Mouse (Mus musculus) c-Kit-positive CD71-positive TER-119-negative erythroid progenitor cells, embryonic 14.5 days (primary cell): ENCODE results near the gene Adora2b.
A peak's percentile ranks its signal among the peaks of the same experiment; 100 is the strongest.
"Not testable (repeated sequence)": the region's sequence is repeated elsewhere in the genome, so short reads cannot be mapped to it uniquely, and the experiment has no call there.

Experiments used
- DNase-seq: peaks from one replicate; pipeline ENCODE4 v3.0.0-alpha.2; 2013; ENCODE audit warnings: low read depth

The Adora2b gene

DNA sequence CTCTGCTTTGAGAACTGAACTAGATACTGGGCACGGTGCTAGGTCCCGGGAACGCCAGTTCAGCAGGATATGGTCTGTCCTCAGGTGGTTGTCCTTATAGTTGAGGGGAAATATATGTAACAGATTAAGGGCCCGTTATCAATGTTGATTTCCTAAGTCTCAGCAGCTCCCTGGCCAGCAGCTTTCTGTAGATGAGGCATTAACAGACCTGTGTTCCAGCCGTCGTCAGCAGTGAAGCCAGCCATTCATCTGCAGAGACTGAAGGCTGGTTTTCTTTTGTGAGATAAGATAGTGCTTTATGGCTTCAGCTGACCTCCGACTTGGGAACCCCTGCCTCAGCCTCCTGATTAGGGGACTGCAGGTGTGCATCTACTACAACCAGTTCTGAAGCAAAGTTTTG lies 15.2 kb downstream of the Adora2b start:
- no peak for DNase-seq

DNA sequence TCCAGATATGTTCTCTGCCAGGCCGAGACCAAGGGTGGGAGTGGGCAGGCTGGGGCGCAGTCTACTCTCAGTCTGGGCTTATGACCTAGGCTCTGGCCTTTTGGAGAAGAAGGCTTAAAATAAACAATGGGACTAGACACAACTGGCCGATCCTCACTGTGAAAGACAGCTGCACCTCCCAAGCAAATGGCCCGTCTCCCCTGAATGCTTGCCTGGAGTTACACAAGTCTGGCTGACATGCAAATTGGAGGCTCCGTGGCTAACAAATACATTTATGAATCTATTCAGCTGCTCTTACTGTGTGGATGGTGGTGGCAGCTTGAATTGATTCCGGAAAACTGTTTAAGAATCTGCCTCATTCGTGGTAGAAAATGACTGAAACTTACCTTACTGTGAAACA lies 16.9 kb downstream of the Adora2b start:
- DNase-seq: no peak

DNA sequence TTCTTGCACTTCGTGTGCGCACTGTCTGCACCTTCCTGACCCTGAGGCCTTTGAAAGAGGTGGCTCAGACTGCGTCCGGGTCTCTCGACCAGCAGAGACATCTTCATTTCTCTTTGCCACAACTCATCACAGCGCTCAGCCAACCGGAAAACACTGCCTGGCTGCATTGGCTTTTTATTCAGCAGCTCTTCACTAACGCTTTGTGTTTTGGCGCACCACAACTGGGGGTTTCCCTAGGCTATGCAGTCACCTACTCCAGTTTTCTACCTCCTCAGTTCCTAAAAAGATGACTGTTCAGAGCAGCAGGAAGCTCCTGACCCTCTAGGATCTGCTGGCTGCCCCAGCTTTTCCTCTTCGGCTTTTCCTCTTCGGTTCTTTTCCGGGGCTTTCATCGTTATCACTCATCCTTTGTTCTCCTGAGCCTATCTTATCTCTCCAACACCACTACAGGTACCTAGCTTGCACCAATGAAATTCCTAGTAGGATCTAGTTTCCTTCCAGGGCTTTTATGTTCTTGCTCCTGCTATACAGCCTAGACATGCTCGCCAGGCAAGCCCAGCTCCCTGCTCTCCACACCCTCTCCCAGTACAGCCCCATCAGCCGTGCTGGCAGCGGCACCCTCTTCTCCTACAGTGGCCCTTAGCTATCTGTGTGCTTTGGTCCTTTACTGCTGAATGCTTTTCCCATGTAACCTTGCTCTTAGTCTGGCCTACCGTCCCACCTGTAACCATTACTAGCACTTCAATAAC lies 17.9 kb downstream of the Adora2b start:
- no peak for DNase-seq

DNA sequence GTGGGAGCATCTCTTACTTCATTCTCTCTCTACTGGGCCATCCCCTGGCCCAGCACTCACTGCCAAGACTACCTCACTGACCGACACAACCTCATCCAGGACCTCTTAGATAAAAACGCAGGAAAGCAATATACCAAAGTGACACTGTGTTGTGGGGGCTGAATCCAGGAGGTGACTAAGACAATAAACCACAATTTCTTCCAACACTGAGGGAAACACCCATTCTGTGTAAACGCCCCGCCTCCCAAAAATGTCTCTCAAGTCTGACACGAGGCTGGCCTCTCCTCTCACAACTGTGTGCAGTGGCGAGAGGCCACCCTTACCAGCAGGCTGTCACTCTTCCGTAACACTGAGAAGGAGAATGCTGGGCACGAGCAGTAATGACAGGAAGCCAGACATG lies 19.6 kb downstream of the Adora2b start:
- DNase-seq: no peak

DNA sequence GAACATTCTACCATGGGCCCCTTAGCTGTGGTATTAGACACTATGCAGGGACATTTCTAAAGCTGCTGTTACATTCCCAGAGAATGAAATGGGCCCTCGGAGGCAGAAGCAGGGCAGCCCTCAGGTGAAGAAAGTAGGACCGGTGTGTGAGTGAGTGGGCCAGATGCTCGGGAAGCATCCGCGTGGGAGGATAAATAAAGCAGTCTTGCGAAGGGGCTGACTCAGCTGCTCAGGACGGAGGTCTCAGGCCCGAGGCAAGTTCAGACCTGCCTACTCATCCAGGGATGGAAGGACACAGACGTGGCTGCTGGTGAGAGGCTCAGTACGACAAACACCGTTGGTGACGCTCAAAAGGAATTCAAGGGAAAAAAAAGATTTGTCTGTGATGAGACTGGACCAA lies 20.3 kb downstream of the Adora2b start:
- DNase-seq: no peak

DNA sequence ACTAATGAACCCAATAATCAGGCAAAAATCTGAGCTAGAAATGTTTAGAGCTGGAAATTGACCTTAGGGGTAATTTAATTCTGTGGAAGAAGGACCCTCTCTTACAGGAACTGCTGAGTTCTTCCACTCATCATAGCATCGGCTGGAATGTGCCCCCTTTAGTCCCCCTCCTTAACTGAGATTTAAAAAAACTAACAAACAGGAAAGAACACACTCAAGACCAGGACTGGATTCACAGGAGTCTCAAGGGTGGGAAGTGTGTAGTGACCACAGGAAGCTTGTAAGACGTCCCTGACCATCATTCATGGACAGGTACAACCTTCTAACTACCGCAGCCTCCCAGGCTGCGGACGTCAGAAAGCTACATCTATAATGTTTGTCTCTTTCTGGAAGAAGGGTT lies 22.1 kb downstream of the Adora2b start:
- DNase-seq: no peak

DNA sequence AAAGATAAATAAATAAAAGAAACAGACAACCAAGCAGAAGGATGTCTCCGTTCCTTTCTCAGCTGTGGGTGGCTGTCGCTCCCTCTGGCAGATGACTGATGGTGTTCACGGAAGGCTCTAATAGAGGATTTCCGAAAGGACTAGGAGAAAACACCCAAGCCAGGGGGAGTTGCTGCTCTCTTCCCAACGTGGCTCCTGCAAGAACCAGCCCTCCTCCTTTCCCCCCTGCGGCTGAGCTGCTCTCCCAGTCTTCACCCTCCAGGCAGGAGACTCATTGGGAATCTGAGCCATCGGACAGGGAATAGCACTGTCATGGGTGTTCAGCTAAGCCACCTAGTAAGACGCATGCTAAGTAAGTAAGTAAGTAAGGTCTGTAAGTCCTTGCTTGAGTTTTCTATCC lies 28.3 kb downstream of the Adora2b start:
- DNase-seq: no peak

DNA sequence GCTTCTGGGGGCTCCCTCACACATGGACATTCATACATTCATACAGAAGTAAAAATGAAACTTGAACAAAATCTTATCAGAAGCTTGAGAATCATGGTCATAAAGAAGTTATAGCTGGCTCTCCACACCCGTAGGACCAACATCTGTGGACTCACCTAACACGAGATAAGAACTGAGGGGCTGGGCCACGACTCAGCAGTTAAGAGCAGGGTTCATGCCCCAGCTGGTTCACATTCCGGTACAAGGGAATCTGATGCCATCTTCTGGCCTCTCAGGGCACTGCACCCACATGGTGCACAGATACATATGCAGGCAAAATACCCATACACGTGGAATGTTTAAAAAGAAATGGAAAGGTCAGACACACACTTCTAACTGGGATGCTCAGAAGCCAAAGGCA lies 29.2 kb downstream of the Adora2b start:
- peak; percentile 87 for DNase-seq

DNA sequence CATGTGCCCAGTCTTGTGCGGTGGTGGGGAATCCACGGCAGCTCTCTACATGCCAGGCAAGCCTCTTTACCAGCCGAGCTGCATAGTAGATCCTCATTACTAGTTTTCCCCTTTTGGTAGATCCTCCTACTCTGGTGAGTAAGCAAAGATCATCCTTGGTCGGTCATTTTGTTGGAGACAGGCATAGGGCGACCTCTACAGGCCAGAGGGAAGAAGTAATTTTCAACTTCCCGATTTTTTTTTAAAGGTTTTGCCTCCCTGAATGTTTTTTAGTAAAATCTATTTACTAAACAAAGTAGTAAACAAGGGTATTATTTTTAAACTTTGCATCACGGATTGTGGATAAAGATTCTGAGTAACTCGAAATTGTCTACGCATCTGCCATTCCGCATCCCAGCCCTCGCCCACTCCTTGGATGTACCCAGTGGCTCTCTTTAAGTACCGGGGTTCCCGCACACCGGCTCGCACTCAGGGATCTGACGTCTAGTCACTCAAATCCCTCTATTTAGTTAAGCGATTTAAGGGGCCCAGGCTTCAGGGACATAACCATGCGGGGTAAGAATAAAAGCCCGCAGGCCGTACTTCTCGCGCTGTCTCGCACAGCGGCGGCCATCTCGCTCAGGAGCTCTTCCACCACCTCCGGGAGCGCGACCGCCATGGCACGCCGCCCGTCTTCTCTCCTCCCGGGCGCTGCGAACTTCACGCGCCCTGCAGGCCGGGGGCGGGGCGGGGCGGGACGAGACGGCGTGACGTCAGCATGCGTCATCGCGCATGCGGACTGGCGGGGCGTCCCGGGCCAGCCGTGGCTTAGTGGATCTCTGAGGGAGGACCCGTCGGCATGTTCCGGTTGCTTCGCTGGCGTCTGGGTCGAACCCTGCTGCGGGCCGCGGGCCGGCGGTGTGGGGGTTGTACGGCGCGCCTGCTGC lies 32.2 kb downstream of the Adora2b start, which contains the start of the genes Zswim7 and Ttc19:
Gene Zswim7 (minus strand): TSS at position 701 of the 926 bp plus-strand sequence.
Gene Ttc19 (plus strand): TSS at position 799 of the 926 bp plus-strand sequence.
- DNase-seq: peak; percentile 83

DNA sequence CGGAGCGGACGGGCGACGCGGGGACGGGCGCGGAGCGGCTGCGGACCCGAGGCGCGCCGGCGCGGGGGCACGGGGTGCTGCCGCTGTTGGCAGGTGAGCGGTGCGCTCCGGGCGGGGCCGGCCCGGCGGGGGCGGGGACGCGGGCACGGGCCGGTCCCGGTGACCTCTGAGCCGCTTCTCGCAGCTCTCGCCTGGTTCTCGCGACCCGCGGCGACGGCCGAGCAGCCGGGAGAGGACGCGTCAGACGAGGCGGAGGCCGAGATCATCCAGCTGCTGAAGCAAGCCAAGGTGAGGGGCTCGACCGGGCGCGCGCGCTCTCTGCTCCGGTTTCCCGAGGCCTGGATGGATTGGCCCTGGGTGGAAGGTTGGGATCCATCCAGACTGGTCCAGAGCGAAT lies 32.8 kb downstream of the Adora2b start:
- DNase-seq: peak; percentile 16

DNA sequence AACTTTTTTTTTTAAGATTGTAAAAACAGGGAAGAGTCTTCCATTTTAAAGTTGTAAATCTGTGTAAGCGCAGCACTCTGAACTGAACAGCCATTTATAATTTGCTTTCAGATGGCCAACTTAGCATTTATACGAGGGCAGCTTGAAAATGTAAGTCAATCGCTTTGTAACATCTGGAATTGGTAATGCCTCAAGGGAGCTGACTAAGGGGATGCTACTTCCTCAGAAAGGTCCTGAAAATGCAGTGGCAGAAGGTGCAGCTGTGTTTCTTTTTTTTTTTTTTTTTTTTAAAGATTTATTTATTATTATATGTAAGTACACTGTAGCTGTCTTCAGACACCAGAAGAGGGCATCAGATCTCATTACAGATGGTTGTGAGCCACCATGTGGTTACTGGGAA lies 35.2 kb downstream of the Adora2b start:
- DNase-seq: not testable (repeated sequence)

DNA sequence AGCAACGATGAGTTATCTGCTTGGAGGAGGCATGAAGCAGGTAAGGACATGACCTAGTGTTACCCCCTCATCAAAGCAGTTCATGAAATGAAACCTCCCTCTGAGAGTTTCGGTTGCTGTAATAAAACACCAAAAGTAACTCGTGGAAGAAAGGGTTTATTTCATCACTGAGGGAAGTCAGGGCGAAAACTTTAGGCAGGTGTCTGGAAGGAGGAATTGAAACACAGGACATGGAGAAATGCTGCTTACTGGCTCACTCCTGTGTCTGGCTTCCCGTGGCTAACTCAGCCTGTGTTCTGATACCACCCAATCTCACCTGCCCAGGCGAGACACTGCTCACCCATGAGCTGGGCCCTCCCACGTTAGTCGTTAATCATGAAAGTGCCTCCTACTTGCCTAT lies 36.2 kb downstream of the Adora2b start:
- no peak for DNase-seq

DNA sequence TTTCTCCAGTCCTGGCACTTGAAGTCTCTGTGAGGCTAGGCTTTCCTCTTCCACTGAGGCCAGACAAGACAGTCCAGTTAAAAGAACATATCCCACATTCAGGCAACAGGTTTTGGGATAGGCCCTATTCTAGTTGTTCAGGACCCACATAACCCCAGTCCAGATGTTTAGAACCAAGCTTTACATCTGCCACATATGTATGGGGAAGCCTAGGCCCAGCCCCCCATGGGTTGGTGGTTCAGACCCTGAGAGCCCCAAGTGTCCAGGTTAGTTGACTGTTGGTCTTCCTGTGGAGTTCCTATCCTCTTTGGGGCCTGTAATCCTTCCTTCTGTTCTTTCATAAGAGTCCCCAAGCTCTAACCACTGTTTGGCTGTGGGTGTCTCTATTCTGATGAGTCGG lies 38.9 kb downstream of the Adora2b start:
- DNase-seq: no peak

DNA sequence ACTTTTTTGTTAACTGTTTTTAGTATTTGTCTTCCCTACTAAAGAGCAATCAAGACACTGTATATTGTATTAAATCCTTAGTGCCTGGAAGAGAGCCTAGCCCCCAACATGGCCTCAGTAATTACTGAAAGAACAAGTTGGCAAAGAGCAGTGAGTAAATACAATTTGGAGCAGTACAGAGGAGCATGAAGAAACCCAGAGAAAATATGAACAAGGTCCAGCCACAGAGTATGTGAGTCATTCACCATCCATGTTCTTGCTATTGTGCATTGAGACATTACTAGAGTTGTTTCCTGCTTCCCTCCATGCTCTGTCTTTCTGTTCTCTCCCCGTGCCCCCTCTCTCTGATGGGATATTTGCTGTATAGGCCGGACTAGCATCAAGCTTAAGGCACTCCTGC lies 45.3 kb downstream of the Adora2b start:
- no peak for DNase-seq

DNA sequence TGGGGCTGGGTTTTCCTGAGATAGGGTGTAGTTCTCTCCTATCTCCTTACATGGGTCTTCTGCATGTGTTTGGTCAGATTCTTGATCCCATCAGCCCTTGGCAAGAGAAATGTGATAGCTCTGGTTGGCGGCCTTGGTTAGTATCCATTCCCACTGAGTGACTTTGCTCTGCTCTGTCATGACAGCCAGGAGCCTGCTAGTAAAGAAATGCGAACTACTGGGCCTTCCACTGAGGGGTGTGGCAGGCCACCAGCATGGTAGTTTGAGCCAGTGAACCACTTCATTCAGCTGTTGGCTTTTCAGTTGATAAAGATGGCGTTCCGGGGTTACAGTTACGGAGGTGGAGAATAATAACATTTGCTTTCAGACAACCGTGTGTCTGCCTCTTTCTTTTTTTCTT lies 50.1 kb downstream of the Adora2b start:
- DNase-seq: no peak

DNA sequence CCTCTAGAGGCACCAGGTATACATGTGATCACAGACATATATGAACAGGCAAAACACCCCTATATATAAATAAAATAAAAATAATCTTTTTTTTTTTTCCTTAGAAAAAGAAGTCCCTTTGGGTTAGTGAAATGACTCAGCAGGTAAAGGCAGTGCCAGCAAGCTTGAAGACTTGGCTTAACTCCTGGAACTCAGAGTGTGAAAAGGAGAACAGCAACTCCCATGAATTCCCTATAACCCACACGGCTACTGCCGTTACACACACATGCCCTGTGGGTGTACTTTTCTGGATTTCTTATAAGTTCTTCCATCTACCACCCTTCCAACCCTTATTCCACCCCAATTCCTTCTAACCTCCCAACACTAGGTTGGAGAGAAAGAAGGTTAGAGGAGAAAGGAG lies 57.1 kb downstream of the Adora2b start:
- no peak for DNase-seq

DNA sequence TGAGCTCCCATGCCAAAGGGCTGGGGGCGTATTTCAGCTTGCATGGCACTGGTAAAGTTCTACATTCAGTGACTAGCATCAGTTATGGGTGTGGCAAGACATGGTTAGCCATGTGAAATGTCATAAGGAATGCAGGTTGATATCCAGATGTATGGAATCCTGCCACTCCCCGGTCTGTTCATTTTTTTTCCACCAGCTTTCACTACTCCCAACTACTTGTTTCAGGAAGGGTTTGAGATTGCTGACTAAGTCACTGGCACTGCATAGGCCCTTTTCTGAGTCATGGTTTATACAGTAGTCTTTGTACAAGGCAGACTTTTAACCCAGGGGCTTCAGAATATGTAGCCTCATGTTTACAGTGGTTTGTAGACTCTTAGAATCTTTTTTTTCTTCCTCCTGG lies 60.5 kb downstream of the Adora2b start:
- DNase-seq: no peak

DNA sequence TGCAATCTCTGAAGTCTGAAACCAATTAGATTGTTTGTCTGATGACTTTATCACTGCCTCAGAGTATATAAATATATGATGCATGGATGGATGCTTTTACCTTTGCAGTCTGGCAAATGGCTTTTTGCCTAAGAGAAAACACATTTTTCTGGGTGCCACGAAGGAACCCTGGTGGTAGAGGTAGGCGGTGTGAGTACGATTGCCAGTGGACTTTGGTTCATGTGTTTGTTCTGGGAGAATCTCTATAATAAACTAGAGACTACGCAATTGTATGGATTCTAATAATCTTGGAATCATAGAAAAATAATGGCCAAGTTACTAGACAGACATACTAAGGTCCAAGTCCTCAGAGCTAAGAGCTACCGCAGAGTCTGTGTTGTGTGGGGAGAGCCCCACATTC lies 66.2 kb downstream of the Adora2b start:
- no peak for DNase-seq
